Mouse (Mus musculus) right cerebral cortex, postnatal 25 days (tissue): ENCODE data around the gene Srpk2.
"Not testable (repeated sequence)": the region's sequence is repeated elsewhere in the genome, so short reads cannot be mapped to it uniquely, and the experiment has no call there.

ENCODE experiments used
- DNase-seq: peaks from one replicate; pipeline ENCODE4 v3.0.0; 2022

Gene Srpk2

GRCm38 (mm10) chr5:23684517-23684916 lies at the start of gene Srpk2:
TSS of gene Srpk2 (minus strand) at chr5:23684617.
- DNase-seq: no peak

GRCm38 (mm10) chr5:23721956-23722355 lies 37.5 kb upstream of the Srpk2 start:
- no peak for DNase-seq

GRCm38 (mm10) chr5:23718881-23719328 lies 34.5 kb upstream of the Srpk2 start:
- DNase-seq: no peak

GRCm38 (mm10) chr5:23718182-23718534 lies 33.7 kb upstream of the Srpk2 start:
- DNase-seq: no peak

- DNase-seq: no peak
Observed at GRCm38 (mm10) chr5:23717469-23718181, 33.2 kb upstream of the Srpk2 start.

- DNase-seq: no peak
Observed at GRCm38 (mm10) chr5:23713401-23714335, 29.3 kb upstream of the Srpk2 start.

- DNase-seq: peak; percentile 65
Observed at GRCm38 (mm10) chr5:23712130-23713001, 27.9 kb upstream of the Srpk2 start.

- DNase-seq: peak; percentile 5
Observed at GRCm38 (mm10) chr5:23711671-23712129, 27.3 kb upstream of the Srpk2 start.

- no peak for DNase-seq
Observed at GRCm38 (mm10) chr5:23711244-23711643, 26.8 kb upstream of the Srpk2 start.

GRCm38 (mm10) chr5:23709661-23710060 lies 25.2 kb upstream of the Srpk2 start:
- DNase-seq: no peak

GRCm38 (mm10) chr5:23706601-23707597 lies 22.5 kb upstream of the Srpk2 start:
- DNase-seq: not testable (repeated sequence)

GRCm38 (mm10) chr5:23697457-23697856 lies 13.0 kb upstream of the Srpk2 start:
- DNase-seq: no peak

GRCm38 (mm10) chr5:23683431-23683830 lies 986 bp downstream of the Srpk2 start:
- no peak for DNase-seq

GRCm38 (mm10) chr5:23679006-23679405 lies 5.4 kb downstream of the Srpk2 start:
- DNase-seq: no peak

- no peak for DNase-seq
Observed at GRCm38 (mm10) chr5:23677883-23678282, 6.5 kb downstream of the Srpk2 start.

- DNase-seq: no peak
Observed at GRCm38 (mm10) chr5:23677072-23677453, 7.4 kb downstream of the Srpk2 start.

GRCm38 (mm10) chr5:23676156-23677071 lies 8.0 kb downstream of the Srpk2 start:
- peak; percentile 54 for DNase-seq

- DNase-seq: peak; percentile 75
Observed at GRCm38 (mm10) chr5:23675499-23676155, 8.8 kb downstream of the Srpk2 start.

- peak; percentile 79 for DNase-seq
Observed at GRCm38 (mm10) chr5:23674829-23675498, 9.5 kb downstream of the Srpk2 start.
